In the genomic region with DNA sequence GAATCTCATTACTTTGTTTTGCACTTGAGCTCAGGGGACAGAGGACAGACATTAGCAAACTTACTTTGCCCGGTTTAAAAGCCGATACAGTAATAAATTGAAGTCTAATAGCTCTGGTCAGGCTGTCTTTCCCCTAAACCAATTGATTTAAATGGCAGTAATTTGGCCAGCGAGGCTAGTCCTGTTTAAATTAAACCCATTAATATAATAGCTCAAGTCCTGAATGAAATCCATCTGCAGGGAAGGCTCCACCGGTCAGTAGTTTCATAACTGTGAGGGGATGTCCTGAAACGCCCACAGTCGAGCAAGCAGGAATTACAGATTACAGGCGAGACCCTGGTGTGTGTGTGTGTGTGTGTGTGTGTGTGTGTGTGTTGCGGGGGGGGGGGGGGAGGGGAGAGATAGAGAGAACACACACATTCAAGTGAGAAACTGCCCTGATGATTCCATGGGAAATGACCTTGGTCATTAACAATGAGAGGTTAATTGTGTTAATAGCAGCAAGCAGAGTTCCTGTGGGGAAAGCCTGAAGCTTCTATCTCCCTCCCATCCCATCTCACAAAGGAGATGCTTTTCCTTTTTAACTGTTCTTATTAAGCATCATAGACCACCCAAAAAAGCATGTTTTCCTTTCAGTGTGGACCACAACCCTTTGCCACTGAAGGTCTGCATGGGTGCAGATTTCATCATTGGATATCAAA, we compare ENCODE assay signal across 13 mouse cellular contexts.
DNase-seq lines count a peak whose midpoint lies in the region; ATAC-seq and TF ChIP-seq lines count a peak whose summit lies in the region.
"Had no signal": no experiment of that assay in that cellular context is flagged by ENCODE, and none has a peak within 500 bp of the region (broad histone marks: within the 10 kb centered on the region; RNA-seq: fewer than 3 reads in every experiment).

No protein-coding gene starts in this region.

- no peaks in the 10 kb centered on the region for H3K36me3 ChIP-seq in hindbrain, embryonic 10.5 days
- H3K36me3 ChIP-seq in midbrain, embryonic 12.5 days, result no peaks in the 10 kb centered on the region
- H3K36me3 ChIP-seq: G1E had no signal

- peak overlapping the region; percentile 55 for H3K4me2 ChIP-seq in midbrain, embryonic 12.5 days (replicated peaks)

- peak overlapping the region; percentile 41 for H3K4me3 ChIP-seq in hindbrain, embryonic 10.5 days
- 0 out of 2 replicates have a peak overlapping the region, but pooled peaks have one; percentile 5 for H3K4me3 ChIP-seq in midbrain, embryonic 12.5 days

- H3K27ac ChIP-seq in hindbrain, embryonic 10.5 days, result peak overlapping the region; percentile 29; the same call in 1 of the 2 replicates
- H3K27ac ChIP-seq in midbrain, embryonic 12.5 days (replicated peaks), result peak overlapping the region; percentile 56; the same call in 1 of the 2 replicates
- H3K27ac ChIP-seq: liver, embryonic 14.5 days had no signal

- H3K27me3 ChIP-seq in hindbrain, embryonic 10.5 days (ENCODE audit: insufficient read depth, poor library complexity, severe bottlenecking), result peaks cover 36% of the 10 kb centered on the region
- peaks cover 39% of the 10 kb centered on the region for H3K27me3 ChIP-seq in midbrain, embryonic 12.5 days

- TF ChIP-seq POLR2A in brain, embryonic 14.5 days (IDR thresholded peaks at IDR 0.05; ENCODE audit: borderline replicate concordance, extremely low read depth, insufficient read depth, insufficient read length, poor library complexity, severe bottlenecking), result no peak

- 25% methylated on average over 7 of the region's 8 CpGs for WGBS in hindbrain, embryonic 10.5 days
- WGBS in midbrain, embryonic 12.5 days, result 13% methylated on average over 7 of the region's 8 CpGs

- intact Hi-C loops in left cerebral cortex, postnatal 25 days (cut with DNase I), result loop anchor here (2.0 kb wide), 1 partner anchor 293 kb away; a partner anchor contains a TSS

- no peak overlapping the region for H3K9ac ChIP-seq in midbrain, embryonic 12.5 days (replicated peaks)
- H3K9ac ChIP-seq: liver, embryonic 14.5 days had no signal

- peaks cover 43% of the 10 kb centered on the region for H3K4me1 ChIP-seq in hindbrain, embryonic 10.5 days (replicated peaks)
- H3K4me1 ChIP-seq in midbrain, embryonic 12.5 days, result peaks cover 45% of the 10 kb centered on the region

- TF ChIP-seq CTCF in brain, embryonic 14.5 days (IDR thresholded peaks at IDR 0.05; ENCODE audit: borderline replicate concordance, extremely low read depth, insufficient read depth, insufficient read length), result no peak

- no peaks in the 10 kb centered on the region for H3K9me3 ChIP-seq in hindbrain, embryonic 10.5 days
- no peaks in the 10 kb centered on the region for H3K9me3 ChIP-seq in midbrain, embryonic 12.5 days
- H3K9me3 ChIP-seq: G1E had no signal

- DNase-seq in brain, embryonic 14.5 days (ENCODE audit: low read depth), result peak; percentile 55
- DNase-seq in embryo, embryonic 11 days, result peak; percentile 57
- peak; percentile 25 for DNase-seq in hindbrain, embryonic 10.5 days (ENCODE audit: low spot score)
- DNase-seq in left cerebral cortex, postnatal 25 days (ENCODE audit: low spot score in 2 of 2), result no peak
- no peak for DNase-seq in spleen, adult 12 weeks (ENCODE audit: low spot score)
- DNase-seq in frontal cortex, postnatal 25 days (ENCODE audit: low spot score in 2 of 2), result no peak
- no peak for DNase-seq in adrenal gland, postnatal 14 days
- DNase-seq: adrenal gland, postnatal 10 days; cerebellum, postnatal 25 days; gastrocnemius, postnatal 36 days had no signal

- no peak for ATAC-seq in midbrain, embryonic 12.5 days (ENCODE audit: low FRiP score, low read depth)

Comparison
In these comparisons a context has a peak if more than half of its experiments do, and no peak if none do; other contexts are left out.
1. DNase-seq: peak in brain, embryonic 14.5 days (single experiment), embryo, embryonic 11 days (single experiment) and hindbrain, embryonic 10.5 days (single experiment); none in left cerebral cortex, postnatal 25 days (0 of 2), spleen, adult 12 weeks (single experiment), frontal cortex, postnatal 25 days (0 of 2) and adrenal gland, postnatal 14 days (single experiment).